Mouse (Mus musculus) naive thymus-derived CD4-positive, alpha-beta T cell, adult 2 months (primary cell): ENCODE measurements around the gene Npr1.
A peak's percentile ranks its signal among the peaks of the same experiment; 100 is the strongest.

ENCODE experiments used
- DNase-seq: peaks from one replicate; pipeline ENCODE4 v3.0.0-alpha.2; 2011; ENCODE audit warnings: low read depth

Npr1 gene

DNA sequence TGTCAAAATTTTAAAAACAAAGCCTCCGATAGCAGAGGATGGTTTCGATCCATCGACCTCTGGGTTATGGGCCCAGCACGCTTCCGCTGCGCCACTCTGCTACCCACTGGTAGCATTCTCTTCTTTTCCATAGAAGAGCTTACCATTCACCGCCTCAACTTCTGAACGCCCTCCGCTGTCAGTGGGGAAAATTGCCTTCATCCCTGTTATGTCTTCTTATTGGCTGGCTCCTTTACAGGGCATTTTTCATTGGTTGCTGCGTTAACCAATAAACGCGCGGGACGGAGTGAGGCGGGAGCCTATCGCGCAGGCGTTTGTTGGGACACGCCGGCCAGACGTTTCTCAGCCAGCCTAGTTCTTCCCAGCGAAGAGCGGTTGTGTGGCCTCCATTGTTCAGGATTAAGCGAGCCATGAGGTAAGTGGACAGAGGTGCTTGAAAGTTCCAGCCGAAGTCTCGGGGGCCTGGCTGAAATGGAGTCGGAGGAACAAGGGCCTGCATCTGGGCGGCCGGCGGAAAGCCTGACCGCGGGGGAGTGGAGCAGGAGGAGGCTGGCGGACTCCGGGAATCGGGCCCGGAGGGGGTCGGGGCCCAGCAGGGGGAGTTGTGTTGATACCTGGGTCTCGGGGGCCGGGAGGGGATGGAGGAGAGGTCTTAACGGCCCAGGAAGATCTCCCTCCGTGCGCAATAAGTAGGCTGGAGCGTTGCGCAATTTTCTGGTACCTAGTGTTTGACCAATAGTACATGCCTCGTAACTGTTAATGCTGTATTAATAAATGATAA, 10.4 kb upstream of the Npr1 start, which contains the start of gene Ilf2:
Gene Ilf2 (plus strand): TSS at position 296 of the 781 bp plus-strand sequence.
- peak; percentile 99 for DNase-seq

GRCm38 (mm10) chr3:90475151-90475830, 9.6 kb upstream of the Npr1 start:
- DNase-seq: peak; percentile 48

GRCm38 (mm10) chr3:90472213-90472612, 6.5 kb upstream of the Npr1 start:
- DNase-seq: peak; percentile 89

GRCm38 (mm10) chr3:90467618-90468300, 2.1 kb upstream of the Npr1 start:
- DNase-seq: no peak

DNA sequence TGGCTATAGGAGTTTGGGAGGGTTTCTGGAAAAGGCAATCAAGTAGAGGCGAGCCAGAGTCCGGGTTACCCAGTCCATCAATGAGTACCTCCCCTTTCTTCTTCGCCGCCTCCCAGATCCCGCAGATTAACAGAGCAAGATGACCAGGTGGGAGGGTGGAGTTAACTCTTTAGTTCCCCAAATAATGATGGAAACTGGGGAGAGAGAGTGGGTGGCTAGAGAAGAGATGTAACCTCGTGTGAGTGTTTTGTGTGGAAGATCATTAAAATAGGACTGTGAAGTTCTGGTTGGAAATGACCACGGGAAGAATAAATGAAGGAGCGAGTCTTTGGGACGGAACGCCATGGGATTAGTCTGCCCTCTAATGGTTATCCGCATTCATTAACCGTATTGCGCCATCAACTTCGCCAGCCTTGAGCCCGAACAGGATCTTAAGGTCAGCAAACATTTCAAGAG, 673 bp upstream of the Npr1 start:
- no peak for DNase-seq

DNA sequence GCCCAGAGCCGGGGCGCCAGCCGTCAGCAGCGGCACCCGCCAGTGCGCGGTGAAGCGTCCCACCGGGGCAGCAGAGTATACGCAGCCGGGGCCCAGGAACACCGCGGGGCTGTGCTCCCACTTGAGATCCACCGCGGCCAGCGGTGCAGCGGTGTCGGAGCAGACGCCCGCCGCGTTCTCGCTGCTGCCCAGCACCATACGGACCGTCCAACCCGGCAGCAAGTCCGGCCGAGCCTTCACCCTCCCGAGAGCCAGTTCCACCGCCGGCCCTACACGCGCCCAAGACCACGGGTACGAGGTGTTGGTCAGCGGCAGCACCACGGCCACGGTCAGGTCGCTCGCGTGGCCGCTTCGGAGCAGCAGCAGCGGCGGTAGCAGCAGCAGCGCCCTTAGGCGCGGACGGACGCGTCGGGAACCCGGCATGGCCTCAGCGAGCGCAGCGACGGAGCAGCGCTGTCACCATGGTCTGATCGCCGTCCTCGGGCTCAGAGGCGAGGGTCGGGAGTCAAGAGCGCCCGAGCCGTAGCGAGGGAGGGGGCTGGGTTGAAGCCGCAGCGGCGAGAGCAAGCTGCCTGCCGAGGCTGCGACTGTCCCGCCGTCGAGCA, 483 bp downstream of the Npr1 start:
- DNase-seq: peak; percentile 52

- no peak for DNase-seq
These were observed 1.1 kb downstream of the Npr1 start for GRCm38 (mm10) chr3:90464552-90465080.

DNA sequence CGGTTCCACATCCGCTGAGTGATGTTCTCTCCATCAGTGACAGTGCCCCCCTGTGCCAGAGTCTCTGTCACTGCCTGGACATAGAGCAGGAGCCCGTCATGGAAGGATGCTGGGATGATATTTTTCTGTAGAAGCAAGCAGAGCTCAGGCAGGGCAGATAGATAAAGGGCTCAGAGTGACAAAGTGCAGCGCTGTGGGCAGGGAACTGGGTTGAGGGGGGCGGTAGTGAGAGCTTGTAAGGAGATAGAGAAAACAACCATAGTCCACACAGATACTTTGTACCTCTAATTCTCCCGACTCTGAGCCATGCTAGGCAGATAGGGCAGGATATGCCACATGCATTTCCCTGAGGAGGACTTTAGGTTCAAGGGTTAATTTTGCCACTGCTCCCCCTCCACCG, 3.1 kb downstream of the Npr1 start:
- no peak for DNase-seq

GRCm38 (mm10) chr3:90461935-90462334, 3.7 kb downstream of the Npr1 start:
- DNase-seq: no peak

GRCm38 (mm10) chr3:90460315-90460714, 5.4 kb downstream of the Npr1 start:
- no peak for DNase-seq

- no peak for DNase-seq
These were observed 5.9 kb downstream of the Npr1 start for GRCm38 (mm10) chr3:90459727-90460126.

DNA sequence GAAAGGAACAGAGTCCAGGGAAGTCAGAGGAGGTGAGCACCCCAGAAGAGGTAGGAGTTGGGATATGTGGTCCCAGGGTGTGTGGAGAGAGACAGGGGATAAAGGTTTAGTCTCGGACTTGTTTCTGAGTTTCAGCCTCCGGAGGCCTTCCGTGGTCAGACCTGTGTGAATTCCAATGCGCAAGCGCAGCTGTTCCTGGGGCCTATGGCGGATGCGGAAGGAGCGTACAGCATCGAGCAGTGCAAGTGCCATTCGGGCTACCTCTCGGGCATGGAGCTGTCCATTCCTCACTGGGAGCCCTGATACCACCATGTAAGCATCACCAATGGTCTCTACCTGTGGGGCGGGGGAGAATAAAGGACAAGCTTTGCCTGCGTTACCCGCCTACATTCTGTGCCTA, 10.7 kb downstream of the Npr1 start:
- DNase-seq: no peak

- no peak for DNase-seq
These were observed 14.1 kb downstream of the Npr1 start for GRCm38 (mm10) chr3:90451396-90452095.

DNA sequence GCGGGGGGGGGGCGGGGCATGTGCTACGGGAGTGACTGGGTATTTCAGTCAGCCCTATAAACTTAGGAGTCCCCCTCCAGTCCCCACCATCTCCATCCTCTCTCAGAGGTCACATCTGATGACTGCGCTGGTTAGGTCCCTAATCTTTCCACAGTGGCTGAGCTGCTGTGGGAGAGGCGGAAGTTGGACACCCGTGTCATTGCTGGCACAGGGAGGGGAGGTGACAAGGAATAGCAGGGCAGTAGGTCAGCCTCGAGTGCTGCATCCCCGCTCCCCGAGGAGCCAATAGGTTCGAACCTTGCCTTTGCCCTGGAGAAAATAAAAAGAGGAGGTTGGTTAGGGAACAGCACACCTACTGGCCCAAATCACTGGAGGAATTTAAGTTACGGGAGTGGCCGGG, 14.8 kb downstream of the Npr1 start:
- no peak for DNase-seq

GRCm38 (mm10) chr3:90448626-90449025, 17.0 kb downstream of the Npr1 start:
- no peak for DNase-seq

DNA sequence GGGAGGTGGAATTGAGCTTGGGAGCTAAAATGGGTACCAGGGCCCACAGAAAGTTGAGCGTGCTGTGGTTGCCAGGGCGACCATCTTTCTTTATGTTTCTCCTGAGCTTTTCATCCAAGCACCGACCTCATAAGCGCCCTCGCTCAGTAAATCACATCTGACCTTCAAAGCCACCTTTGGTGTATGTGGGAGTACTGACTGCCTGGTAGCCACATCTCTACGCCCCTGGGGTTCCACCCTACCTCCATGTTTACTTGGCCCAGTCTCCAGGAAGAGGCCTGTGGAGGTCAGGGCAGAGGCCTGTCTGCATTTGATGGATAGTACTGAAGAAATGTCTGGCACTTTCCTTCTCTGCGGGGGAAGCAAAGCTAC, 18.6 kb downstream of the Npr1 start:
- DNase-seq: peak; percentile 24

- peak; percentile 40 for DNase-seq
These were observed 19.1 kb downstream of the Npr1 start for GRCm38 (mm10) chr3:90446389-90447122.

DNA sequence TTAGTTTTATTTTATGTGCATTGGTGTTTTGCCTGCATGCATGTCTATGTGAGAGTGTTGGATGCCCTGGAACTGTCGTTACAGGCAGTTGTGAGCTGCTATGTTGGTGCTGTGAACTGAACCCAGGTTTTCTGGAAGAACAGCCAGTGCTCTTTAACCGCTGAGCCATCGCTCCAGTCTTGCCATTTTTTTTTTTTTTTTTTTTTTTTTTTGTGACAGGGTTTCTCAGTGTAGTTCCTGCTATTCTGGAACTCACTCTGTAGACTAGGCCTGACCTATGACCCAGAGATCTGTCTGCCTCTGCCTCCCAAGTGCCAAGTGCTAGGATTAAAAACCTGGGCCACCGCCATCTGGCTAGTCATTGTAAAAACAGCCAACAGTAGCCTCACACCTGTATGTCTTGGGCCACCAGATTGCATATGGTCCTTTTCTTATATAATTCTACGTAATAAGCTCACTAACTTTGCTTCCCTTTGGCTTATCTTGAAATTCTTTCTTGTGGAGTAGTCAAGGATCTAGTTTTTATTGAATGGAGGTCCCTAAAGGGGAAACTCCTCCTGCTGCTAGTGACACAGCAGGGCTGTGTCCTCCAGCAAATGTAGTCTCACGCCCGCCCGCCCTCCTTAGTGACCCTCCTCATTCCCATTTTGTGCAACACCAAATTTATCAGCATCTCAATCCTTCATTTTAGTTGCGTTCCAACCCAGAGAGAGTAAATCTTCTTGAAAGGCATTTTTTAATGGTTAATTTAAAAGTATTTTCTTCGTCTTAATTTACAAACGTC, 20.1 kb downstream of the Npr1 start:
- DNase-seq: no peak

DNA sequence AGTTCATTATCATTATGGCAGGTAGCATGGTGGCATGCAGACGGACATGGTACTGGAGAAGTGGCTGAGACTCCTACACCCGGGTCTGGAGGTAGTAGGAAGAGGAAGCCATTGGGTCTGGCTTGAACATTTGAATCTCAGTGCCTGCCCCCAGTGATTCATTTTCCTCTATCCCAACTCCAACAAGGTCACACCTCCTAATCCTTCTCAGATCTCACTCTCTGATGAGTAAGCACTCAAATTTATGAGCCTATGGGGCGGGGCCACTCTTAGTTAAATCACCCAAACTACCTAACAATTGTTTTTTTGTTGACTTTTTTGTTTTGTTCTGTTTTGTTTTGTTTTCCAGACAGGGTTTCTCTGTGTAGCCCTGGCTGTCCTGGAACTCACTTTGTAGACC, 21.7 kb downstream of the Npr1 start:
- no peak for DNase-seq

GRCm38 (mm10) chr3:90440756-90441155, 24.9 kb downstream of the Npr1 start:
- no peak for DNase-seq
